Mouse (Mus musculus) common myeloid progenitor, adult 5-6 weeks (primary cell): ENCODE results near the gene Rfc2. TPM values are rescaled to one million over a fixed set of nuclear protein-coding genes. Genes with fewer than 3 reads are reported as not detected.
A peak's percentile ranks its signal among the peaks of the same experiment; 100 is the strongest.

Source experiments
- ATAC-seq: replicated peaks from 2 replicates; pipeline ENCODE4 v1.8.0; 2016; ENCODE audit warnings: low read depth, mild to moderate bottlenecking, moderate TSS enrichment, inconsistent platforms; ENCODE audit not compliant: poor library complexity, severe bottlenecking
- total RNA-seq: library from RNA; stranded (forward); fragments of 200-1000, 187-1606 nt; gene quantifications from 2 replicates; pipeline ENCODE4 v1.2.3, GENCODE M21; 2017

Gene Rfc2
- total RNA-seq, 1 experiment from 2014 or later: 183 TPM

DNA sequence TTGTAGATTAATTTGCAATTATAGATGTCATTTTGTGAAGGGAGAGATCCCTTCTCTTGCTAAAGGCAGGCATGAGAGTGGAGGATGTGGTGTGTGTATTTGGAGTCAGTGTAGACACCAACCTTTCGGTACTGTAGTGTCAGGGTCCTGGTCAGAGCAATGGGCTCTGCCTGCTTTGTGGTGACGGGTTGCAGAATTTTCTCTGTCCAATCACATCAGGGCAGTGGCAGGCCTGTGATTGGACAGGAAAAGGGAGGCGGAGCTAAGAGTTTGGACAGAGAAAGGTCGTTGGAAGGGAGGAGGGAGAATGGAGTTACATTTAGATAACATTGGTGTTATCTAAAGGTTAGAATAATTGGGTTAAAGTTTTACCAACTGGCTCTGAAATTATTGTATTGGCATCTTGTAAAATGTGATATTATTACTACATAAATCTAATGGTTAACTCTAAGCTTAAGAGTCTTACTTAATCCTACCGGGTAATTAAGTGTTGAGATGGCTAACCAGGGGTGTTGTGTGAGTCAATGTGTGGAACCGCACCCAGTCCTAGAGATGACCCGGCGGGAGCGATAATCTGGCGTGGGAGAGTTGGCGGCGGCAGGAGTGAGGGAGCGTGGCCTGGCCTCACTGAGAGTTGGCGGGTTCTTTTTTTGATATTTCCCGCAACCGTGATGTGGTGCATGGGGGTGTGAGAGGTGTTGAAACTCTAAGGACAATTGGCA, 20.6 kb upstream of the Rfc2 start:
- no peak for ATAC-seq

- no peak for ATAC-seq
Observed at GRCm38 (mm10) chr5:134564272-134564671, 16.9 kb upstream of the Rfc2 start.

GRCm38 (mm10) chr5:134565696-134566095, 15.5 kb upstream of the Rfc2 start:
- no peak for ATAC-seq

- no peak for ATAC-seq
Observed at GRCm38 (mm10) chr5:134567445-134567844, 13.7 kb upstream of the Rfc2 start.

GRCm38 (mm10) chr5:134568030-134568429, 13.1 kb upstream of the Rfc2 start:
- ATAC-seq: no peak

- no peak for ATAC-seq
Observed at GRCm38 (mm10) chr5:134568964-134569491, 12.1 kb upstream of the Rfc2 start.

DNA sequence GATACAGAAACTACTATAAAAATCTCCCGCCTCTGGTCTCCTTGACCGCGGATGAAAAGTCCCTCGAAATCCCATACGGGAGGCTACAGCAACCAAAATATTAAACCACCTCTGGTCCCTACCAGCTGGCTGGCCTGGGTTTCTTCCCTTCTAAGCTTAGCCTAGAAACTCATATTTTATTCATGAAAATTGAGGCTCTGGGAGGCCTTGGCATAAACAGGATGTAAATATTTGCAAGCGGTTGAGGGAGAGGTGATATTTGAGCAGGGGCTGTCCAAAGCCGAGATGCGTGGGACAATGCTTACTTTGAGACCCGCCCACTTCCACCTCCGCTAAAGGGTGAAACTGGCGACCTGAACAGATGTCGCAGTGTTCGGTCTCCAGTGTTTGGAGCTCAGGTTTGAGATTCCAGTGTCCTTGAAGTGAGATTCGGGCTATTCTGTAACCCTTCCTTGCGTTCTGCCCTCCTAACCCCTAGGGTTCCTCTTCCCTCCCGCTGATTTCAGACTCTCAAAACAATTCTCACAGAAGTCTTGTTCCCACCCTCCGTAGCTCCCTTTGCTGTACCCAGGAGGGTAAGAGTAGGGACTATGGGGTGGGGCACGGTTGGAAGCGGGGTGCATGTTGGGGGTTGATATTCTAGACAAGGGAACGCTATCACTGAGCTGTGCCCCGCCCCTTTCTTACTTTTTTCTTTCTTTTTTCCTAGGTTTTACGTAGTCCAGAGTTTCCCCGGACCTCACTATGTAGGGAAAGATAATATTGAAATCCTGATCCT, 9.2 kb upstream of the Rfc2 start:
- peak; percentile 61 for ATAC-seq

DNA sequence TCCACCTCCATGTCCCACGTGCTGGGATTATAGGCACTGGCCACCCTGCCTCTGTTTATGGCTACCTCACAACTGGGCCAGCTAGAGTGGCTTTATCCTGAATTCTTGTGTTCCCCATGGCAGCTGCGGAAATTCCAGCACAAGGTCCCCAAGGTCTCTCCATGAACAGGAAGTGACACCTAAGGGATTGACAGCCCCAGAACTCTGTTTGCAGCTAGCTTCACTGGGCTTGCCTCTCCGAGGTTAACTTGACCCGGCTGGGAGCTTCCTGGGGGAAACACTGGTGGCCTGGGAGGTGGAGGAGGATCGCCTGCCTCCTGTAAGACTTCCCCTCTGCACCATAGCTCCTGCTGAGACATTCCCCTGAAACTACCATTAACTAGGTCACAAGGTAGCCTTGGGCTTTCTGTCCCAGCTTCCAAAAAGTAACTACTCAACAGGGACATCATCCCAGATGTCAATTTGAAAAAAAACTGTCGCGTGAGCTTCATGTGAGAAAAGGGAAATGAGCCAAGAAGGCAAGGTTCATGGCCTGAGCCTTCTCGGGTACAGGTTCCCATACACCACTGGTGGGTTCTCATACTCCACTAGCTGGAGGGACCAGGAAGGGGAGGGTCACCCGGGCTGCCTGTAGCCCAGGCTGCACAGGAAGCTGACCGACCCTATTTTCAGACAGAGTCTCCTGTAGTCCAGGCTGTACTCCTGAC, 8.5 kb upstream of the Rfc2 start:
- peak; percentile 31; the same call in 1 of the 2 replicates for ATAC-seq

DNA sequence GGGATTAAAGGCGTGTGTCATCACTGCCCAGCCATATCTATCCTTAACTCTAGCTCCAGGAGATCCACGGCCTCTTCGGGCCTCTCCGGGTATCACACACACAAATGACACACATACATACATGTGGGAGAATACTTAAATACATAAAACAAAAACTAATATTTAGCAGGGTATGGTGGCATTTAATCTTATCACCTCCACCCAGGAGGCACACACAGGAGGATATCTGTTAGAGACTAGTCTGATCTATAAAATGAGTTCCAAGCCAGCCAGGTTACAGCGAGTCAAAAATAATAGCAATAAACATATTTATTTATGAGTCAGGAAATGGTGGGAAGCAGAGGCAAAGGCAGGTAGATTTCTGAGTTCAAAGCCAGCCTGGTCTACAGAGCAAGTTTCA, 5.3 kb upstream of the Rfc2 start:
- ATAC-seq: no peak

- ATAC-seq: no peak
Observed at GRCm38 (mm10) chr5:134576517-134577220, 4.5 kb upstream of the Rfc2 start.

DNA sequence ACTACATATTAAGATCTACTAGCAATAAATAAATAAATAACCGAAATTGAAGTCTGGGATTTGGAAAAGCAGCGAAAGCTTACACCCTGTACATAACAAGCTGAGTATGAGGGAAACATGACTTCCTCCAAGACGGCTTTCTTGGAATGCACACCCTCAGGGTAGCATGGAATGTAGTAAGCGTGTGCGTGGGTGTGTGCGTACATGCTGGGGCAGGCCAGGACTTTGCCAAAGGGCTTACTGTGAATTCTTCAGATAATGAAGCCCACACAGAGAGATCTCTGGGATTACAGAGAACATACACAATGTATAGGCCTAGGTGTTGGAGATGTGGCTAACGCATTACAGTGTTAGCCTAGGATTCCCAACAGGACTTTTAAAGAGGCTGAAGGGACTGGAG, 3.6 kb upstream of the Rfc2 start:
- no peak for ATAC-seq

GRCm38 (mm10) chr5:134579135-134579534, 2.0 kb upstream of the Rfc2 start:
- ATAC-seq: no peak

GRCm38 (mm10) chr5:134582221-134582907, 1.2 kb downstream of the Rfc2 start:
- ATAC-seq: peak; percentile 87

DNA sequence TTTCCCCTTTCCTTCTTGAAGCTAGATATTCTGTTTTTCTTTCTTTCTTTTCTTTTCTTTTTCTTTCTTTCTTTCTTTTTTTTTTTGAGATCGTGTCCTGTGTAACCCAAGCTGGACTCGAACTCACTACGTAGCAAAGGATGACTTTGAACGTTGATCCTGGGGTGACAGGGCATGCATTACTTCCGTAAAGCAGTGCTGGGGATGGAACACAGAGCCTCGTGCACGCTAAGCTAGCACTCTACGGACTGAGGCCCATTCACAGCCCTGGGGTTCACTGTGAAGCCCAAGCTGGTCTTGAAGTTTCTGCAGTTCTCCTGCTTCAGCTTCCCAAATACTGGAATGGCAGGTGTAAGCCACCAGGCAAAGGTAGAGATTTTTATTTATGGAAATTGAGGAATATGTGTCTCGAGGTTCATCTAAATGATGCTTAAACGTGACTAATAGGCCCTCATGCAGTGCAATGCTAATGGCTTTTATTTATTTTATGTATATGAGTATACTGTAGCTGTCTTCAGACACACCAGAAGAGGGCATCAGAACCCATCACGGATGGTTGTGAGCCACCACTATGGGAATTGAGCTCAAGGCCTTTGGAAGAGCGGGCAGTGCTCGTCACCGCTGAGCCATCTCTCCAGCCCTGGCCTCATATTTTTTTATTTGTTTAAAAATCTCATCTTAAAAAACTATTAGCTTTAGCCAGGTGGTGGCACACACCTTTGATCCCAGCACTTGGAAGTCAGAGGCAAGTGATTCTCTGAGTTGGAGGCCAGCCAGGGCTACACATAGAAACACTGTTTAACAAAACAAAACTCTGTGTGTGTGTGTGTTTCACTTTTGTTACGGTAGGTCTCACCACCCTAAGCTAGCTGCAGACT, 2.1 kb downstream of the Rfc2 start:
- ATAC-seq: no peak

- 0 out of 2 replicates have a peak, but pooled peaks have one; percentile 16 for ATAC-seq
Observed at GRCm38 (mm10) chr5:134583884-134584213, 2.7 kb downstream of the Rfc2 start.

DNA sequence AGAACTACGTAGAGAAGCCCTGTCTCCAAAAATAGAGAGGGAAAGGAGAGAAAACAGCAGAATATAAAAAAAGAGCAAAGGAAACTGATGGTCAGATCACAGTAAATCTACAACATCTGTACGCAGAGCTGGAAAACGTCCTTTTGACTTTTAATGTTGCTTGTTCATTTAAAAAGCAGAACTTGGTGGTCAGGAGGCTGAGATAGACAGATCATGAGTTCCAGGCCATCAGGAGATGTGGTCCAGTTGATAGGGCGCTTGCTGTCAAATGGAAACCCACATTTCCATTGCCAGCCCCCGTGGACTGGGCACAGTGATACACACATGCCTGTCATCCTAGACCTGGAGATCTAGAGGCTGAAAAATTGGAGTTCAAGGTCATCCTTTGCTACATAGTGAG, 3.6 kb downstream of the Rfc2 start:
- ATAC-seq: peak; percentile 61

- 0 out of 2 replicates have a peak, but pooled peaks have one; percentile 16 for ATAC-seq
Observed at GRCm38 (mm10) chr5:134589900-134590299, 8.7 kb downstream of the Rfc2 start.

GRCm38 (mm10) chr5:134592026-134592581, 10.9 kb downstream of the Rfc2 start:
- ATAC-seq: peak; percentile 45
